Mouse (Mus musculus): ENCODE results near the gene Pcdh19.
A peak's percentile ranks its signal among the peaks of the same experiment; 100 is the strongest.

Pcdh19 gene

DNA sequence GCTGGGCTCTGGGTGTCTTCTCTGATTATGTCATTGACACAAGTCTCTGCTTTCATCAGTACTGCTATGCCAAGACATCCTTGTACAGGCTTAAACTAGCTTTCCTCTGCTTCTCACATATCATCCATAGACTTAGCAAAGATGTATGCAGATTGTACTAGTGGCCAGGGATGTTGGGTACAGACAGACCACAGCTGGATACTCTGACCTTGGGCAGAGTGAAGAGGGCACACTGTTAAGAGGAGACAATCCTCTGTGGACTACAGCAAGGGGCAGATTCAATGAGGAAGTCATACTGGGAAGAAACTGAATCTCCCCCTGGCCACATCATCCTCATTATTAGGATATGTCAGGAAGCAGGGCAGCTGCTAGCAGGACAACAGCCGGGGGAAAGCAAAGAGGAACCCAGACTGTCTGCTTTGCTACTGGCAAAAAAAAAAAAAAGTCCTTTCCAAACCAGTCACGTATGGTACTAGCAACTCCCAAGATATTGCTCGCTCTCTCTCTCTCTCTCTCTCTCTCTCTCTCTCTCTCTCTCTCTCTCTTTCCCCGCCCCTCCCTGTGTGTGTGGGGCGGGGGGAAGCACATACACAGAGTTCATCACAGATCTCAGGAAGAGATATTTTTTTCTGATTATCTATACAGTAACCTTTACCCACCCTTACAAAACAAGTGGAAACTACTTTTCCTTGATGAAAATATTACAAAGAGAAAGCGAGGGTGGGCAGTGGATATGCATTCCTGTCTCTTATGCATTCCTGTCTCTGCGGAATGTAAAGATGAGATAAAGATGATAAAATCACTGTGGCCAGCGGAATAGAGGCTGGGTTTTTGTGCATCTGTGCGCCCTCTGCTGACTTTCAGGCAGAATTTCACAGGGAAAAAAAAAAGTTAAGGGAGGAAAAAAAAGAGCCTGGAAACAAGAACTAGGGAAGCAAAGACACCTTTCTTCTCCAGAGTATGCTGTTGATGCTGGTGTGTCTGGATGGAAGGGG is 31.2 kb downstream of the Pcdh19 start:
- DNase-seq (ENCODE audit: low read depth, low spot score): no peak

DNA sequence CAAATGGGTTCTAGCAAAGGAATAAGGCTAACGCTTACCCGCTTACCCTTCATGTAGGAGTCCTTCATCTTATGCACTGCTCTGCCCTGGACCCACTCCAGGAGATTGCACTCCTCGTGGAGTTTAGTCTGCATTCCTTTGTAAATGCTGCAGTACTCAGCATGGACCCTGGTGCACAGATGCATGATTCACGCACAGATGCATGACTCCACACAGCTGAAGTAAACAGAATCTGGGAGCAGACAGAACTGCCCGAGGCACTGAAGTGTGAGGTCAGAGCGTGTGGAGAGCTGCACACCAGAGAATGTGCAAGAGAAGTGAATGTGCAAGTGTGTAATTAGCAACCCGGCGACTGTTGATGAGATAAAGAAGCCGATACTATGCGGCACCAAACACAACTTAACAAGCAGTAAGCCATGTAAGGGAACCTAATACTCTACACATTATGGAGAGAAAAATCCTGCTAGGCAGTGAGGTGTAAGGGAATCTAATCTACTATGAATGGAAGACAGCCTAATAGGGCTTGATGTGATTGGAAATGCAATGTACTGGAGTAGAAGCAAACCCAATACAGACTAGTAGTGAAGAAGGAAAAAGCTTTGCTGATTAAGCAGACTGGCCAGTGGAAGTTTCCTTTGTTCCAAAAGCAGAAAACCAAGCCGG is 32.8 kb downstream of the Pcdh19 start:
- DNase-seq (ENCODE audit: low read depth, low spot score): peak; percentile 38

DNA sequence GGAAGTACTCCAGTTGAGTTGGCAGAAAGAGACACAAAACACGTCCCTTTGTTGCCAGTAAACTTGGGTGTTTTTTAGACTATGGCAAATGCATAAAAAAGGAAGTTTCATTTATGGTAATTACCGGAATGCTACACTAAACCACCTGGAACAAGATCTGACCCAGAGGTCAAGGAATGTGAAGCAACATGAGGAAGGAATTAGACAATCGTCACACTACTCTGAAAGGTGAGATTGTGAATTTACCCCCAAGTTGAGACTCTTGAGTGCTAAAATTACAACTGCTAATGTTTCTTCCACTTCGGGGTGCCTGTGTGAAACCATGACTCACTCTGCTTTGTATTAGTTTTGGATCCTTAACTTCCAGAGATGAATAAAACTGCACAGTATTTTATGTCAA is 33.6 kb downstream of the Pcdh19 start:
- DNase-seq (ENCODE audit: low read depth, low spot score): peak; percentile 52

DNA sequence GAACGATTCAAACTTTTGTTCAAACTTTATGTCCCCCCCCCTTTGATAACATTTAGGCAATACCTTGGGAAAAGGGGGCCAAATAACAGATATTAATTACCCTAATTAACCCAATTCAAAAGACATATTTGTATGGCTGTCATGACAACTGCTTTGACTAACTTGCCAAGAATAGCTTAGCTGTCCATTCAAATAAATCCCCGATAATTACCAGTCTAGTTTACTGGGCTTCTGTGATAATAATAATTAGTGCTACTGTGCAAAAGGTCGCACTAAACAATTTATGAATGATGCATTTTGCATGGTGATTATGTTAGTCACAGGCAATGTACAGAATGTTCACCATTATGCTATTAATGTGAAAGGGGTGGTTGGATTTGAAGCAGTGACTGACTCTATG is 35.7 kb downstream of the Pcdh19 start:
- no peak for DNase-seq (ENCODE audit: low read depth, low spot score)

DNA sequence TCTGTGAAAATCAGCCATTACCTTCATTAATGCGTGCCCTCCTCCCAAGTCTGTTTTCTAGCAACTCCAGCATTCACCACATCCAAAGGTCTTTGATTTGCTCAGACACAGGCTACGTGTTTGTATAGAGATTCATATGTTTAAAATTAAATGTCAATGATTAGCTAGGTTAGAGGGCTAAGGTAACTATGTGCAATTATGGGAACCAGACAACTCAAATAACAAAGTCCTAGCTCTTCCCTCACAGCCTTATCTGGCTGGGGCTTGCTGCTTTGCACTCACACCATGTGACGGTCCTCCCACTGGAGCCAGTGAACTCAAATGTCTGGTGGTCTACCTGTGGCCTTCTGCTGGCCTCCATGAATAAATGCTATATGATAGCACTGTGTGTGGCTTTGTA is 38.4 kb downstream of the Pcdh19 start:
- no peak for DNase-seq (ENCODE audit: low read depth, low spot score)

DNA sequence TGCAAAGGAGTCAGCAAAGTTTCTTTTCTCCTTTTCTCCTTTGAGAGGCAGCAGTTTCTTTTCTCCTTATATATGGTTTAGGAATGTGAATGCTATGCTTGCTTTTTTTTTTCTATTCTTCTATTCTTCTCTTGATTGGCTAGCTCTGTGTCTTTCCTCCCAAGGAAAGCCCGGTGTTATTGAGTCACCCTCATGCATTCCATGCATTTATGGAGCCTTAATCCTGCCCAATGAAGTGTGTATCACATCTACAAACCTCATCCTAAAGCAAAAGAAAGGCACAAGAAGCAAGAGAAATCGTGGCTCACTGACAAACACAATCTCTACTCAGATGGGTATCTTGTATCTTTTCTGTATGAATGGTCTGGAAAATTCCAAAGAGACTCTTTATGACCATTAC is 41.0 kb downstream of the Pcdh19 start:
- DNase-seq (ENCODE audit: low read depth, low spot score): no peak

DNA sequence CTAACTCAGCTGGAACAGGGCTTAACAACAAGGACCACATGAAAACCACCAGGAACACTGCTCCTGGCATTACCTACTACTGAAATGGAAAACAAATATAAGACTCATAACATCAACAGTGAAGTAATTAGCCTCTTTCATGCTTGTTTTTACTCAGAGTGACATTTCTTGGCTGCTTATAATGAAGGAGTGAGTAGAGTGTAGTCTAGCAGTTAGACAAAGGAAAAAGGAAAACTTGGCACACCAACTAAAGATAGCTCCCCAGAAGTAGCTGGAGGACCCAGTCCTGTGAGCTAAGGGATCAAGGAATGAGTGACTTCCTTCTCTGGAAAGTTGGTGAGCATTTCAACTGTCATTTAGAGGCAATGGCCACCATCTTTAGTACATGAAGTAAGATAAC is 49.3 kb downstream of the Pcdh19 start:
- no peak for DNase-seq (ENCODE audit: low read depth, low spot score)

DNA sequence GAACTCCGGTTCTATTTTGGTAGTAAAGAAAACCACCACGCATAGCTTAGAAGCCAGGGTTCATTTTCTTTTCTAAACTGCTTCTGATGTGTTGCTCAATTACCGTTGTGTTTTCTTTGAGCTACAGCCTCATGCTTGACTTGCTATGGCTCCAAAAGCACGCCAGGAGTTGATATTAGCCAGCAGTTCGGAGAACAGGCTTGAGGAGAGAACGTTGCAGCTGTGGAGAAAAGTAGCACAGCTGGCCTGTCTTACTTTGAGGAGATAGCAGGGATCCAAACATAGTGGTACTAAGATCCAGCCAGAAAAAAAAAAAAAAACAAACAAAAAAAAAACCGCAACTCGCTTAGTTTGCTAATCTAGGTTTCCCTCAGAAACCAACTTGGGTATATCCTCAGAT is 59.2 kb downstream of the Pcdh19 start:
- no peak for DNase-seq (ENCODE audit: low read depth, low spot score)

DNA sequence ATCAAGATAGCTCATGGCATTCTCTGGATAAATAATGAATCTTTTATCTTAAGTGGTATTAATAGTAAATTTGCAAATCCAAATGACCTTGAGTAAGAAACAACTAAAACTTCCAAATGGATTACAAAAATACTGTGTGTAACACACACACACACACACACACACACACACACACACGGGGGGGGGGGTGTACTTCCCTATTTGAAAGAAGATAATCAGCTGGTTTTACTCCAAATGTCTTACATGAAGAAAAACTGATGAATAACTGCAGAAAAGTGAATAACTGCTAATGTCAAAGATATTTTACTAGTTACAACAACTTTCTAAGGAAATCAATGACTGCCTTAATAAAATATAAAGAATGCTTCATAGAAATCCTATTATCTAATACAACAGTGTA is 70.6 kb downstream of the Pcdh19 start:
- DNase-seq (ENCODE audit: low read depth, low spot score): no peak

DNA sequence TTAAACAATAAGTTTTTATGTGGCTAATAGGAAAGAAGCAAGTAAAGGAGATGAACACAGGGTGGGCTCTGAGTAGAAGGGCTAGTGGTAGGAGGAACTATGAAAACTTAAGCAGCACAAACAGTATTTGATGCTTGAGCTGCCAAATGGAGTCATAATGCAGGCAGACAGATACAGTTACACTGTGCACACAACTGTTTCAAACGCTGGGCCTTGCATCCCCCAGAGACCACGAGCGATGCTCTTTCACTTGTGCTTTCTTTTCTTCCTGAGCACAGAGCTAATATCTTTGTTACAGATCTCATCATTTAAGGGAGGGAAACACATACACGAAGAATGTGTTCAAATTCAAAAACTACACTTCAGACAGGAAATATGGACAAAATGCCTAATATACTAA is 83.0 kb downstream of the Pcdh19 start:
- DNase-seq (ENCODE audit: low read depth, low spot score): no peak

DNA sequence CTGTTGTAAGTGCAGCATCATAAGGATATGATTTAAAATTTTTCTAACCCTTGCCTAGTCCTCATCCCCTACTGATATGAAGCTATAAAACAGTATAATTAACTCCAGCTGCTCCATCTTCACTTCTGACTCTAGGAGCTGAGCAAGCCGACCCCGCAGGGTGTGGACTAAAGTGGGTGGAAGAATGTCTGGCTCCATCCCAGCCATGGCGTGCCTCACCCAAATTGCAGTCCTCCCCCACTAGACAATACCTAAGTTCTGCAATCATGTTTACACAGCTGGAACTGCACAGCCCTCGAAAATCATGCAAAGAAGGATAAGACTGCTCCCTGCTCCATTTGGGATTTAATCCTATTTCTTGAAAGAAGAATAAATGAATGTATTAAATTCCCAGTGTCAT is 84.5 kb downstream of the Pcdh19 start:
- peak; percentile 32 for DNase-seq (ENCODE audit: low read depth, low spot score)

DNA sequence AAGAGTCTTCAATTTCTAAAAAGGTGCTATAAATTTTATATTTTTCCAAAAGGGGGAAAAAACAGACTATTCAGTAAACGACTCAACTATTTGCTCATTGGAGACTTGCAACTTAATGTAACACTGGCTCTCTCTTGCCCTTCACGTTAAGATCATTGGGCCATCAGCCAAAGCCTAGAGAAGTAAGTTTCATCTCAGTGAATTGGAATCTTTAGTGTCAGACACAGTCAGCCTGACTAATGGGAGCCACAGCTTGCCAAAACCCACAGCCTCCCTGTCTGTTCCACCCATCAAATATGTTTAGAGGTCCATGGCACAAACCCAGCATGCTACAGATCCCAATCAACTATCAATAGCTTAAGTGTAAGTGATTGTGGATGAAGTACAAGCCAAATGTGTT is 86.7 kb downstream of the Pcdh19 start:
- no peak for DNase-seq (ENCODE audit: low read depth, low spot score)

DNA sequence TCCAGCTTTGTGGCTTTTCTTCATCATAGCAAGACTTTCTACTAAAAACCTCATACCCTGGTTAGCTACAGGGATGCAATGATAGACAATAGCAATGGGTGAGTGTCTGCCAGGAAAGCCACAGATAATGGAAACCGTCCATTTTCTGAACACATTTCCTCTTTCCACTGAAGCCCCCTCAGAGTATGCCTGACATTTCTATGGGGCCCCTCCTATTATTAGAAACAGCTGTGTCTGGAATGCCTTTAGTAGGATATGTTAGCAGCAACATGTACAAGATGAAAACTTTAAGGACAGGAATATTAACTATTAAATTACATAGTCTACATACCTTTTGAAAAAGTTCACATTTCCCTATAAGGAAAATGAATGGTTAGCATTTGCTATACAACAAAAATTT is 87.1 kb downstream of the Pcdh19 start:
- DNase-seq (ENCODE audit: low read depth, low spot score): no peak

DNA sequence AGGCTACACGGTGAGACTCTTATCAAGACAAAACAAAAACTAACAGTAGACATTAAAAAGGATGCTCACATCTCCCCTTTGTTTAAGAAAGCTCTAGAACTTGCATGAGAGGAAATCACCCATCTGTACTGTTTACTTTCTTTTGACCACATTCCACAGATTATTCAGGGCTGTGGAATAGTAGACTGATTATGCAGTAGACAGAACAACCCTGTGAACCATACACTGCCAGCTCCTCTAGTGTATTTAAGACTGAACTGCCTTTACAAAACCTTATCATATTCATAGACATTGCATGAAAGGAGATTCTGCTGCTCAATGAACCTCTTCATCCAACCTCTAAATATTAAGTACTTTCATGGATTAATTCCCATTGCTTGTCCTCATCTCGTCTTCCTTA is 87.6 kb downstream of the Pcdh19 start:
- DNase-seq (ENCODE audit: low read depth, low spot score): no peak

DNA sequence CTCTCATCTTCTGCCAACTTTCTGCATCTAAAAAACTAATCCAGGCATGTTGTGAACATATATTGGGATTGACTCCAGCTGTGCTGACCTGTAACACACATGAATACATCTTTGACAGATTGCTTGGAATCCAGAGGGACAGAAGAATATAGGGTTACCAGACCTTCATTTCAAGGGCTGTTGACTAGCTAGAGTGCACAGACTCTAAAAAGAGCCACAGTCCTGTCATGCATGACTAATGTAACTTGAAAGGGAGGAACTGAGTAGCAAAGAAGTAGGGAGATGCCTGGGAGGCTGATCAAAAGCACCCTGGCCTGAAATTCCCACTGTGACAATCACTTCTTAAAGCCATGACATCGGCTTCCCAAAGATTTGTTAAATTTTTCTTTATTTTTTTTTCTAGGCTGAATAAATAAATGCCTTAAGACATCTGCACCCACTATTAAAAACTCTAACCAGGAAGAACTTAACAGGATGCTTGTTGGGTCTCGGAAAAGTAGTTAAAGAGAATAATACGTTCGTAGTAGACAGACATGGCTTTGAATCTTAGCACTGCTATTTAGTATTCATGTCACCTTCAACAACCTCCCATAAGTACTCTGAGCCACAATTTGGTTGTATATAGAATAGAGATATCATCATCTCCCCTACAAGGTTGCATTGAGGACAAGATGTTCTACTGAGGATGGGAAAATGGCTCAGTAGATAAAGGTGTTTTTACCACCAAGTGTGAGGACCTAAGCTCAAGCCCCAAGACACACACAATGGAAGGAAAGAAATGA is 113.0 kb downstream of the Pcdh19 start:
- peak; percentile 5 for DNase-seq (ENCODE audit: low read depth, low spot score)

DNA sequence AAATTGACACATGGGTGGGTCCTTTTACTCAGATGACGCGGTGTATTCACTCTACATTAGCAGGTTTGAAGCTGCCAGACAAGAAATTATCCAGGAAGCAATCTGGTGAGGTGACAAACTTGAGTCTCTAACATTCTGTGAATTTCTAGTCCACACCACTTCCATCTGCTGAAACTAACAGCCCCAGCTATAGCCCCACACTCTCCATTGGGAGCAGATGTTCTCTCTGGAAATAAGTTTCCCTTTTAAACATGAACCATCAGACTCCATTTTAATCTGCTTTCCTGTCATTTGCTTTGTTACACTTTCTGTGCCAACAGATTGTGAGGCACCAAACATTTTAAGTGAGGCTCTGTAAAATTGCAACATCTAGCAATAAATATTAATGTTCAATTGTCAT is 123.4 kb downstream of the Pcdh19 start:
- DNase-seq (ENCODE audit: low read depth, low spot score): no peak

Data from forelimb bud, embryonic 11.5 days (tissue).